Mouse (Mus musculus) CD4-positive naive resting alpha-beta T cell, adult 76 days (primary cell): ENCODE results near the gene Satl1. TPM values are rescaled to one million over a fixed set of nuclear protein-coding genes. Genes with fewer than 3 reads are reported as not detected.

Source experiments
- total RNA-seq: library from RNA; stranded (reverse); gene quantifications from one replicate; pipeline ENCODE4 v1.2.4, GENCODE M21; 2023

The Satl1 gene
- total RNA-seq, result not detected

GRCm38 (mm10) chrX:112406679-112407078 is at the start of gene Satl1:
Gene Satl1, minus strand, starts transcription at chrX:112406779.

Other genes with a start within 250 kb of the Satl1 start
- not detected for gene 4933403O08Rik, start 167.7 kb downstream of the Satl1 start, total RNA-seq
- 12.8 TPM for gene Apool, start 95.4 kb downstream of the Satl1 start, total RNA-seq
- gene 2010106E10Rik, start 88.5 kb upstream of the Satl1 start, total RNA-seq, result not detected
- not detected for gene Zfp711, start 193.7 kb upstream of the Satl1 start, total RNA-seq